Mouse (Mus musculus) MEL (cell line): ENCODE measurements at regions not wholly inside any gene's neighbourhood (a gene's known extent, or its start where the extent isn't known, plus 50 kb on each side); places are given as distances from the start of the nearest gene placed in this dataset.

ENCODE experiments used
- CTCF ChIP-seq, 3 experiments: IDR thresholded peaks in 2 of 3; conservative IDR thresholded peaks in 1 of 3; 2 replicates each; pipeline ENCODE4 v1.5.1; 2011 to 2012; ENCODE audit warnings: low read length in 3 of 3, low read depth in 2 of 3, mild to moderate bottlenecking in 2 of 3, improper control_type of control experiment in 1 of 3, inconsistent platforms in 1 of 3, mixed read lengths in 1 of 3, moderate library complexity in 1 of 3; ENCODE audit not compliant: control insufficient read depth in 1 of 3, insufficient read depth in 1 of 3, poor library complexity in 1 of 3, severe bottlenecking in 1 of 3
- E2F4 ChIP-seq: IDR thresholded peaks from 2 replicates; pipeline ENCODE4 v1.6.1; 2011; ENCODE audit warnings: low read depth, low read length, improper control_type of control experiment, borderline replicate concordance
- EP300 ChIP-seq, 2 experiments: IDR thresholded peaks; 2 replicates each; pipeline ENCODE4 v1.6.1; 2011; ENCODE audit warnings: improper control_type of control experiment in 2 of 2, low read length in 2 of 2, low read depth in 1 of 2, mild to moderate bottlenecking in 1 of 2
- MYB ChIP-seq: IDR thresholded peaks from 2 replicates; pipeline ENCODE4 v1.6.1; 2011; ENCODE audit warnings: mild to moderate bottlenecking, low read depth, low read length, improper control_type of control experiment
- NELFE ChIP-seq: IDR thresholded peaks from 2 replicates; pipeline ENCODE4 v1.6.1; 2011; ENCODE audit warnings: low read depth, low read length, improper control_type of control experiment
- POLR2A ChIP-seq, 2 experiments: IDR thresholded peaks; 2 replicates each; pipeline ENCODE4 v1.6.1; 2011 to 2012; ENCODE audit warnings: low read length in 2 of 2, mild to moderate bottlenecking in 2 of 2, control low read depth in 1 of 2, improper control_type of control experiment in 1 of 2, low read depth in 1 of 2, moderate library complexity in 1 of 2; ENCODE audit not compliant: control insufficient read depth in 1 of 2, insufficient read depth in 1 of 2, poor library complexity in 1 of 2
- POLR2AphosphoS2 ChIP-seq: IDR thresholded peaks from 2 replicates; pipeline ENCODE4 v1.6.1; 2011; ENCODE audit warnings: low read length, improper control_type of control experiment
- ZMIZ1 ChIP-seq: IDR thresholded peaks from 2 replicates; pipeline ENCODE4 v1.6.1; 2012; ENCODE audit warnings: low read depth, mild to moderate bottlenecking, inconsistent platforms, low read length, improper control_type of control experiment, moderate library complexity

GRCm38 (mm10) chrX:12251853-12252679 is 91.9 kb upstream of the Bcor start:
- TF ChIP-seq NELFE (no peak), MYB (no peak), POLR2A (IDR thresholded peaks at IDR 0.05; ENCODE audit: control insufficient read depth in 1 of 2, insufficient read depth in 1 of 2, low read depth in 1 of 2, low read length in 2 of 2, poor library complexity in 1 of 2) (no peak), CTCF (IDR thresholded peaks at IDR 0.05 in 2 of 3, conservative IDR thresholded peaks at IDR 0.05 in 1 of 3; ENCODE audit: control insufficient read depth in 1 of 3, insufficient read depth in 1 of 3, low read depth in 2 of 3, low read length in 3 of 3, poor library complexity in 1 of 3, severe bottlenecking in 1 of 3) (peak; percentile 43 to 73 (median 64)), E2F4 (no peak), POLR2AphosphoS2 (no peak), ZMIZ1 (no peak), EP300 (IDR thresholded peaks at IDR 0.05; ENCODE audit: low read depth in 1 of 2, low read length in 2 of 2) (peak; percentile 62 to 75)
